Mouse (Mus musculus) gastrocnemius, postnatal 10 days (tissue): Measurements from ENCODE around the gene Myo1b. TPM values are rescaled to one million over a fixed set of nuclear protein-coding genes. Genes with fewer than 3 reads are reported as not detected.

Experiments used
- DNase-seq: peaks from one replicate; pipeline ENCODE4 v3.0.0; 2021; ENCODE audit warnings: mixed read lengths
- total RNA-seq, 2 experiments: library from RNA; stranded (reverse); gene quantifications; 2 replicates each; pipeline ENCODE4 v1.2.3; 2021

Gene Myo1b
- total RNA-seq, 2 experiments from 2014 or later, result 32.1 to 50.0 TPM

DNA sequence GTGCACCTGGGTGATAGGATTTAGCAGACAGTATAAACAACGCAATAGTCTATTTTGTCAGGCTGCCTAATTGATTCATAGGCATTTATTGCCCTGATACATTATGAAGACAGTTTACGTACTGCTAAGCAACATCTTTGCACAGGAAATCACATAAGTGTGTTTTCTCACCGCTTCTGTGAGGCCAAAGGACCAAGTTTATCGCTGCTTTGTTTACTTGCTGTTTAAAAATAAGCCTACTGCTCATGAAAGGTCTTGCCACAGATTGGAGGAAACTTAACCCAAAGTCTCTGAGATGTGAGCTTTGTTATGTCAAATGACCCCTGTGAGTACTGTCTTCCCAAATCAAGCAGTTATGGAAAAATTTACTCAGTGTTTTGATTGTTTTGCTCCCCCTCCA, 187.1 kb downstream of the Myo1b start:
- no peak for DNase-seq

GRCm38 (mm10) chr1:51719897-51720673, 195.8 kb downstream of the Myo1b start:
- DNase-seq, result no peak

- no peak for DNase-seq
Observed at GRCm38 (mm10) chr1:51710831-51711230, 205.0 kb downstream of the Myo1b start.

GRCm38 (mm10) chr1:51706106-51706505, 209.8 kb downstream of the Myo1b start:
- no peak for DNase-seq

GRCm38 (mm10) chr1:51704610-51705009, 211.3 kb downstream of the Myo1b start:
- DNase-seq, result no peak

Other genes with a start within 250 kb of the Myo1b start
- gene Stat4, start 71.1 kb upstream of the Myo1b start, total RNA-seq, result under 1 TPM; 0.12 to 0.43 TPM
- gene Stat1, start 203.4 kb upstream of the Myo1b start, total RNA-seq, result 10 to 100 TPM; 12.5 to 15.4 TPM